Mouse (Mus musculus): Measurements from ENCODE around the gene Kcnn4.

Kcnn4 gene

DNA sequence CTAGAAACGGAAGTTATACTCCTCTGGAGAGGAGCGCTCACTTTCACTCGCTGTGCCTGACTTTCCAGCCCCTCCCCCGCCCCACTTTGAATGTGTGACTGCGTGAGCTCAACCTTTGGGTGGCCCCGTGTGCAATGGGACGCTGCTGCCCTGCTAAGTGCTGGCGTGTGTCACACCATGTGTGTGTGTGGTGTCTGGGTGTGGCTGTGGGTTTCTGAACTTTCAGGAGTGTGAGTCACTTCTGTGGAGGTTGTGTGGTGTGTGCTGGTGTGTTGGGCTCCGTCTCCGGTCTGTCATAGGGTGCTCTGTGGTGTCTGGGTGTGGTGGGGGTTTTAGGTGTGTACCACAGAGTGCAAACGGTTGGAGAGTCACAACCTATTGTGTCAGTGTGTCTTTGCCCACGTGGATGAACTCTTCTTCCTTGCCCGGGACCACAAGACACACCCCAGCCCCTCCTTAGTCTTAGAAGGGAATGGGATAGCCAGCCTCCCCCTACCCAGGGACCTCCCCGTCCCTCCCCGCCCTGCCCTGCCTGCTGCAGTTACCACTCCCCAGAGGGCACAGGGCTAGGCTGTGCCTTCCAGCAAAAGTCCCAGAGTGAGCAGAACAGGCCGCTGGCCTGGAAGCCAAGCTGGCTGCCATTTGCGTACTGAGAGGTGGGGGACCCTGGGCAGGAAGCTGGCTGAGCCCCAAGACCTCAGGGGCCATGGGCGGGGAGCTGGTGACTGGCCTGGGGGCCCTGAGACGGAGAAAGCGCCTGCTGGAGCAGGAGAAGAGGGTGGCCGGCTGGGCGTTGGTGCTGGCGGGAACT lies at the start of gene Kcnn4:
Kcnn4 (plus strand) TSS at position 533 of the 811 bp plus-strand sequence.
- ChIA-PET CTCF (interaction anchor here in 2 of 4 experiments (0.5 to 0.6 kb wide), 2 partner anchors 113 to 327 kb away, joined by 3 to 7 read pairs; no protein-coding TSS in a partner anchor), POLR2A (interaction anchor here in 1 of 4 experiments (0.8 kb wide), 1 partner anchor 31 kb away, joined by 3 read pairs; no protein-coding TSS in a partner anchor)

DNA sequence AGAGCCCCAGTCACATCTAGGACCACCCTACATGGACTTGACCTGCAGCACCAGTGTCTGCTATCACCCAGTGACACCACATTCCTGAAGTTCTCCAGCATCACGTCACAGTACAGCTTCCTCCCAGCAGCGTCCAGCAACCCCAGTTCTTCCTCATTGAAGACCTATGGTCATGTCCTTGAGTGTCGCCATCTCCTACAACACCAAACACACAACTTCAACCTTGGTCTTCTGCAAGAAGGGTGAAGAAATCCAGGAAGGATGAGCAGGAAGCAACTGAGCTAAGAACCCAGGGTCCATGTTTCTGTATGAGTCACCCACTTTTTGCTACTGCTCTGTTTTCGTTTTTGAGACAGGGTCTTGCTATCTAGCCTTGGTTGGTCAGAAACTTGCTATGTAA lies 47.5 kb upstream of the Kcnn4 start:
- POLR2A ChIA-PET = interaction anchor here in 1 of 4 experiments (1.0 kb wide), 1 partner anchor 12 kb away, joined by 4 read pairs; no protein-coding TSS in a partner anchor
- CTCF ChIA-PET = interaction anchor here in 1 of 4 experiments (0.6 kb wide), 1 partner anchor 44 kb away, joined by 3 read pairs; no protein-coding TSS in a partner anchor

DNA sequence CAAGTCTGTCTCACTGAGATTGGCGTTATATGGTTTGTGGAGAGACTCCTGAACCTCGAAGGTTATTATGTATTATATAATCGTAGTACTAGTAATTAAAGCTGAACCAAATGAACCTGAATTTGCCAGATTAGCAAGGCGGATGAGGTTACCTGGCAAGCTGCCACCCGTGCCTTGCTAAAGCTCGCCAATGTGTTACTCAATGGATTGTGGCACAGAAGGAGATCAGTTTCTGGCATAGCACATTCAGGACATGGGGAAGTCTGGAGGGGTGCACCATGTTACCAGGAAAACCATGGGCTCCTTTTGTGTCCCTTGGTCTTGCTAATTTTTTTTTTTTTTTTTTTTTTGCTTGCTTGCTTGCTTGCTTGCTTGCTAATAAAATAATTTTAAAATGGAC lies 44.9 kb upstream of the Kcnn4 start:
- CTCF ChIA-PET = interaction anchor here in 2 of 4 experiments (0.7 to 3.7 kb wide), 5 partner anchors 11 to 132 kb away, joined by 3 to 16 read pairs (median 4); no protein-coding TSS in a partner anchor

DNA sequence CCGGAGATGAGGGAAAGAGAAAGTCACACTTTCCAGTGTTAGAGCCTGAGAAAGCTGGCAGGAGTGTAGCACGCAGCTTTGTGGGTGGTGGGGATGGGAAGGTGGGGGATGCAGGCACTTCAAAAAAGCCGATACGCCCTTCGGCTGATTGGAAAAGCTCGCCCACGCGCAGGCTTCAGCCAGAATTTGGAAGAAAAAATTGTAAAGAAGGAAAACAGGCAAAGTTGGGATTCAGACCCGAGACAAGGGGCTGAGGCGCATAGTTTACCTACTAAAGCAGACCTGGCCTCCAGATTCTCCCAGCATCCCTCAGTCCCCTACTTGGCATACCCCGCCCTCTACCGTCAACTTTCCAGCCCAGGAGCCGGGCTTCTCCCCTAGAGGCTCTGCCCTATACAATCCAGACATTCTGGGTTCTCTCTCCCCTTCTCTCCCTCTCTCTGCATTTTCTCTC lies 44.4 kb upstream of the Kcnn4 start:
- ChIA-PET POLR2A (interaction anchor here in 2 of 4 experiments (1.0 to 1.3 kb wide), 3 partner anchors 9 to 47 kb away, joined by 3 read pairs; partner anchors contain the start of gene Zfp94 (in 1 of the 2)), CTCF (interaction anchor here in 2 of 4 experiments (0.7 to 3.7 kb wide), 5 partner anchors 10 to 132 kb away, joined by 3 to 16 read pairs (median 4); no protein-coding TSS in a partner anchor)

More for the DNA sequence above, 44.9 kb upstream of the Kcnn4 start:
- POLR2A ChIA-PET = interaction anchor here in 2 of 4 experiments (0.6 to 1.3 kb wide), 4 partner anchors 9 to 126 kb away, joined by 3 read pairs; partner anchors contain the start of gene Zfp94 (in 1 of the 2)

DNA sequence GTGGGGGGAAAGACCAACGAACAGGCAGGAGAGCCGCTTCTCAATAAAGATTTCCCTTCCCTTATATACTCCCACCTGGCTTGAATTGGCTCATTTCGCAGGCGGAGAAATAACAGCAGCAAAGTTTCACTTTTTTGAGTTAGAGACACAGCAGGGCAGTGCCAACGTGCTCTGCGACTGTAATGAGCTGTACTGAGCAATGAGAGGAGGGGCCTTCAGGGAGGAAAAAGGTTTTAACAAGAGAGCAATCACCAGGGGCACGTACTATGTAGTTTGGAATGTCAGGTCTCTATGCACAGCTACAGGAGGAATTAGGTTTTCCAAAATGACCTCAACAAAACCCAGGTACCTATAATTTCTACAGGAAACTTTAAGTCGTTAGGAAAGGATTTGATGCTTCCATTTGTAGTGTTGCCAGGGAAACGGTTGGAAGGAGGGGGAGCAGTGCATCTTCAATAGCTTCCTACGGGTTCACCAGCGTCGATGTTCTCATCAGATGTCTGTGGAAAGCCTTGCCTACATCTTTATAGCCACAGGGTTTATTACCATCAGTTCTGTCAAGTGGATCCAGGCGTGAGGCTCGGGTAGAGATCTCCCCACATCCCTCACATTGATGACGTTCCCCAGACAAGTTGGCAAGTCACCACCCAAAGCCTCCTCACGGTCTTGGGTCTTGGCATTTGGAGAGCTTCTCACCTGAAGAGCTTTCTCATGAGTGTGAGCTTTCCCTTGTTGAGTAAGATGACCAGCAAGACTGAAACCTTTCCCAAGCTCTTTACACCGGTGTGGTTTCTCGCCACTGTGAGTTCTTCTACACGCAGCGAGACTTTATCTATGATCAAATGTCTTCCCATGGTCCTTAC lies 43.6 kb upstream of the Kcnn4 start:
- CTCF ChIA-PET = interaction anchor here in 3 of 4 experiments (0.7 to 3.7 kb wide), 3 partner anchors 9 to 10 kb away, joined by 3 to 16 read pairs (median 6); no protein-coding TSS in a partner anchor
- POLR2A ChIA-PET = interaction anchor here in 2 of 4 experiments (0.7 to 1.2 kb wide), 2 partner anchors 9 to 63 kb away, joined by 3 to 6 read pairs; no protein-coding TSS in a partner anchor

DNA sequence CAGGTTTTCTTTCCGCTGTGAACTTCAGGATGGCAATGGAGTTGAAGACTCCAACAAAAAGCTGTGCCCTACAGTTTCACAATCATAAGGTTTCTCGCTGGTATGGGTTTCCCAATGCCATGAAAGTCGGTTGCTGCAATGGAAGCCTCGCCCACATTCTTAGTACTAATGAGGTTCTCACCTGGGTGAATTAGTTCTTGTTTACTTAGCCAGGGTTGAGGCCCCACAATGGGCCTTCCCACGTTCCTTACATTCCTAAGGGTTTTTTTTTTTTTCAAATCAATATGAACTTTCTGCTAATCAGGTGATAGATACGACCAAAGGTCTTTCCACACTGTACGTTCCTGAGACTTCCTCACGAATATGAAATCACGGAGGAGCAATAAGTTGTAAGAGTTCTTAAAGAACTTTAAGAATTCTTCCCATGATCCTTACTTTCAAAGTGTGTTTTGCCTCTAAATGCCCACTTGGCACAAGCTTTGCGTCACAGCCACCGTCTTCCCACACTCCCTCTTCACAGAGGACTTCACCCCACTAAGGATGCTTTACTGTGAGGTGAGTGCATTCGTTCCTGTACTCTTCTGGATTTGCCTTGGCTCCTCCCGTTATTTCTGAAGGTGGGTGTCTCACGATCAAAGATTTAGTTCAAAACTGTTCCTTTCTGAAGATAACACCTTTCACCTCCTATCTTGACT lies 42.6 kb upstream of the Kcnn4 start:
- ChIA-PET POLR2A (interaction anchor here in 2 of 4 experiments (0.7 to 1.2 kb wide), 2 partner anchors 8 to 62 kb away, joined by 3 to 6 read pairs; no protein-coding TSS in a partner anchor), CTCF (interaction anchor here in 2 of 4 experiments (1.6 to 3.7 kb wide), 2 partner anchors 8 to 9 kb away, joined by 6 to 16 read pairs; no protein-coding TSS in a partner anchor)

DNA sequence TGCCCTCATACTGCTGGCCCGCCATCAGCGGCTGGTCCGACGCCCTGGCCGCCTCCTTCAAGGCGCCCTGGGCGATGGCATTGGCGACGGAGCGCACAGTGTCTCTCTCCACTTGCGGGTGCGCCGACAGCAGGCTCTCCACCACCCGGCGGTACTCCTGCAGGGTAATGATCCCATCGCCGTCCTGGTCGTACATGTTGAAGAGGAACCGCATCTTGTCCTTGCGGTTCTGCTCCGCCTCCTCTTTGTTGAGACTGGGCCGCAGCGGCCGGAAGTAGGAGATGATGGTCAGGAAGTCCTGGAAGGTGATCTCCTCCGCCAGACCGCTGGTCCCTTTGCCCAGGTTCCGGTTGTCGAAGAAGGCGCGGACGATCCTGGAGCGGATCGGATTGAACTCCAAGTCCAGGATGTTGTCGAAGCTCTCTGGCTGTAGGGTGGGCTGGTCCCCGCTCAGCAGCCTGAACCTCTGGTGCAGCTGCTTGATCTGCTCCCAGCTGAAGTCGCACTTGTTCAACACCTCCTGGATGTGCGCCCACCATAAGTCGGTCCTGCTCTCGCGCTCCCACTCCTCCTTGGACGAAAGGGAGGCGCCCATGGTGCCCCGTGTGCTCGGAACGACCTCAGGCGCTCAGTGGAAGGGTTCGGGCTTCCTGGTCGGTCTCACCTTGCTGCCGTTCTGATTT lies 36.6 kb upstream of the Kcnn4 start, which contains the start of gene Tescl:
Tescl (minus strand) TSS at position 633 of the 683 bp plus-strand sequence.
- ChIA-PET POLR2A (interaction anchor here in 1 of 4 experiments (1.0 to 1.4 kb wide), 2 partner anchors 32 to 78 kb away, joined by 3 read pairs; partner anchors contain the start of gene Zfp108), CTCF (interaction anchor here in 1 of 4 experiments (1.0 kb wide), 1 partner anchor 12 kb away, joined by 3 read pairs; no protein-coding TSS in a partner anchor)

DNA sequence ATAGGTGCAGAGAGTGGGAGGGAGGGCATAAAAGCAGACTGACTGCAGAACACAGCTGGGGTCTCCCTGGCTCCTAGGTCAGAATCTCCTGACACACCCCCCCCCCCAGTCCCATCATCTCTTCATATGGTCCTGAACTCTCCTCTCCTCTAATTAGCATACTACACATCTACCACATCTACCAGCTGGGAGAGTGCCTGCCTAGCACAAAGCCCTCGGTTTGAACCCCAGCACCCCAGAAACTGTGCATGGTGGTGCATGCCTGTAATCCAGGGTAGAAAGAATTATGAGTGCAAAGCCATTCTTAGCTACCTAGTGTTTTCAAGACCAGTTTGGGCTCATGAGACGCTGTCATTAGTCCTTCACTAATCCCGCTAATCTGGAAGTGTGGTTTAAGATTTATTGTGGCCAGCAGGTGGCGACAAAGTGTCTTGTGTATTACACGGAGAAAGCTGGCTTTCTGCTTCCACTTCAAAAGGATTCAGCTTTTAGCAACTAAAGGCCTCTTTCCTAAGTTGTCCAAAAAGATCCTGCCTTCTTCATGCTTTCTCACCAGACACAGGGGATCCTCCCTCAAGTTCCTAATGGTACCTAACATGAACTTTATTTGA lies 34.3 kb upstream of the Kcnn4 start:
- ChIA-PET POLR2A (interaction anchor here in 2 of 4 experiments (1.0 to 2.1 kb wide), 3 partner anchors 9 to 19 kb away, joined by 3 to 6 read pairs (median 4); partner anchors contain the start of gene Zfp94 (in 1 of the 2)), CTCF (interaction anchor here (0.5 to 2.1 kb wide), 54 partner anchors 9 to 631 kb away, joined by 3 to 17 read pairs (median 4); partner anchors contain the start of genes Lypd5 (in 4 of the 4), Zfp94 (in 2 of the 4), Smg9 (in 1 of the 4) and Zfp61 (in 1 of the 4))

DNA sequence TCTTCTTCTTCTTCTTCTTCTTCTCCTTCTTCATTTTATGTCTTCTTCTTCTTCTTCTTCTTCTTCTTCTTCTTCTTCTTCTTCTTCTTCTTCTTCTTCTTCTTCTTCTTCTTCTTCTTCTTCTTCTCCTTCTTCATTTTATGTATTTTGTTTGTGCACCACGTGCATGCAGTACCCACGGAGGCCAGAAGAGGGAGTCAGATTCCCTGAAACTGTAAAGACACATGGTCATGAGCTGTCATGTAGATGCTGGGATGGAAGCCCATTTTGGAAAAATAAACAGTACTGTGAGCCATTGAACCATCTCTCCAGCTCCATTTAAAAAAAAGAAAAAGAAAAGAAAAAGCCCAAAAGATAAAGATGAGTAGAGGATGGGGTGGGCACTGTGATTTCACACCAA lies 31.8 kb upstream of the Kcnn4 start:
- CTCF ChIA-PET = interaction anchor here in 3 of 4 experiments (0.6 to 1.5 kb wide), 13 partner anchors 14 to 358 kb away, joined by 3 to 15 read pairs (median 4); partner anchors contain the start of genes Zfp108 (in 1 of the 3) and Zfp180 (in 1 of the 3)
- POLR2A ChIA-PET = interaction anchor here in 2 of 4 experiments (1.0 to 1.2 kb wide), 2 partner anchors 19 to 32 kb away, joined by 3 to 4 read pairs; no protein-coding TSS in a partner anchor

DNA sequence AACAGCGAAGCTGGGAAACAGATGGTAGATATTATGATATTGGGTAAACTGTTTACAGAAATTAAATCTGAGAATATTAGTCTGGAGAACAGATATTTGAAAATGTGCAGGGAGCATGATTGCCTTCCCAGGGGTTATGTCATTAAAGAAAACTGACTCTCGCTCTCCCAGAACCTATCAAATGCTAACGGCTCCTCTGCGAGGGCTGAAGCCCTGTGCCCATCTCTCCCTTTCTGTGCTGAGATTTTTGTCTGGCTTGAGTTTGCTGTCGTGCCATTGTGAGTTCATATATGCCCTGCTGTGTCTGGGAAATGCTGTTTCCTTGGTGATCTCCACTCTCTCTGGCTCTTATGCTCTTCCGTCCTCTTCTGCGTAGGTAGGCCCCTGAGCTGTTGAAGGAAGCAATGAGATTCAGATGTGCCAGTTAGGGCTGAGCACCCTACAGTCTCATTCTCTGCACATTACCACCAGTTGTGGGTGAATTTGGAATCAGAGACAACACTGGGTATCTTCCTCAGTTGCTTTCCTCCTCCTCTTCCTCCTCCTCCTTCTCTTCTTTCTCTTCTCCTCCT lies 26.3 kb upstream of the Kcnn4 start:
- POLR2A ChIA-PET = no interaction called here
- CTCF ChIA-PET = interaction anchor here in 1 of 4 experiments (0.6 kb wide), 1 partner anchor 316 kb away, joined by 5 read pairs; no protein-coding TSS in a partner anchor

DNA sequence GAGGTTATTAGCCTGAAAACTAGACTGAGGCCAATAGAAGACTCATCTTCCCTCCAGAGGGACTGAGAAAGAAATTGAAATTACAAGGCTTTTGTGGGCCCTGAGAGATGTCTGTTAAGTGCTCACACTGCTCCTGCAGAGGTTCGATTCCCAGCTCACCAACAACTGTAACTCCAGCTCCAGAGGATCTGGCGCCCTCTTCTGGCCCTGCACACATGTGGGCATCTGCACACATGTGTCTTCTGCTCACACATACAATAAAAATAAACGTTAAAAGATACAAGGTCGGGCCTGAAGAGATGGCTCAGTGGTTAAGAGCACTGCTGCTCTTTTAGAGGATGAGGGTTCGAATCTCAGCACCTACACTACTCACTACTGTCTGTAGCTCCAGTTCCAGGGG lies 23.6 kb upstream of the Kcnn4 start:
- ChIA-PET POLR2A (interaction anchor here in 1 of 4 experiments (0.5 kb wide), 1 partner anchor 138 kb away, joined by 3 read pairs; no protein-coding TSS in a partner anchor), CTCF (interaction anchor here (0.5 to 2.1 kb wide), 8 partner anchors 10 to 254 kb away, joined by 3 to 7 read pairs (median 3); no protein-coding TSS in a partner anchor)

DNA sequence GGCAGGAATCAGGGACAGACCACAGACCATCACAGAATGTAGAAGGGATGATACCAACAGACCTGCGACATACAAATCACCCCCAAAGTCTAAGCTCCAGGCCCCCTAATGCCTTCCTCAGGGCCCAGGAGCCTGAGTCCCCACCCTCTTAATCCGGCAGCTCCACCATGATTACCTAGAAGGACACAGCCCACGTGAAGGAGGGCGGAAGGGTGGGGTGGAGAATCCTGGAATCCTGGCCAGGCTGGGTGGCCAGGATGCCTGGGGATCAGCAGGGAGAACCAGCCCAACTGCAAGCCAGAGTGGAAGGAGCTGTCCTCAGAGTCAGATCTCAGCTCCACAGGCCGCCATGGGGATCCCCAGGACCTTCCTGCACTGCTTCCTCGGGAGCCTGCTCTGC lies 21.2 kb upstream of the Kcnn4 start, which contains the start of gene Lypd5:
Lypd5 (plus strand) TSS at position 301 of the 400 bp plus-strand sequence.
- POLR2A ChIA-PET = interaction anchor here in 1 of 4 experiments (0.5 to 0.7 kb wide), 2 partner anchors 9 to 174 kb away, joined by 3 read pairs; partner anchors contain the start of gene Zfp114
- CTCF ChIA-PET = interaction anchor here (0.6 to 1.8 kb wide), 8 partner anchors 13 to 252 kb away, joined by 3 to 10 read pairs (median 4); no protein-coding TSS in a partner anchor

DNA sequence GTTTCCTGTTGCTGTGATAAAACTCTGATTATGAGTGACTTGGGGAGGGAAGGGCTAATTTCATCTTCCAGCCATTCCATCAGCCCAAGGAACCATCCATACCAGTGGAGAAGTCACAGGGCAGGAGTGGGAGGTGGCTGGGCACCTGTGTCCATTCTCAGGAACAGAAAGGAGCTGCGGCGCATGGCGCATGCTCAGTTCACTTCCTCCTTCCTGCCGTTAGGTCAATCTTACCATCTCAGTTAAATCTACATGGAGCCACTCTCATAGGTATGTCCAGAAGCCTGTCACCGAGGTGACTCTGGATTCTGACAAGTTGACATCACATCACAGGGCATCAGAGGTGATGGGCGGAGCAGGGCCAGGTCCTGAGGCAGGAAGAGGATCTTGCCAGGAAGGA lies 14.4 kb upstream of the Kcnn4 start:
- ChIA-PET CTCF (interaction anchor here in 2 of 4 experiments (0.6 to 1.5 kb wide), 3 partner anchors 10 to 41 kb away, joined by 3 to 5 read pairs (median 4); no protein-coding TSS in a partner anchor), POLR2A (no interaction called here)

DNA sequence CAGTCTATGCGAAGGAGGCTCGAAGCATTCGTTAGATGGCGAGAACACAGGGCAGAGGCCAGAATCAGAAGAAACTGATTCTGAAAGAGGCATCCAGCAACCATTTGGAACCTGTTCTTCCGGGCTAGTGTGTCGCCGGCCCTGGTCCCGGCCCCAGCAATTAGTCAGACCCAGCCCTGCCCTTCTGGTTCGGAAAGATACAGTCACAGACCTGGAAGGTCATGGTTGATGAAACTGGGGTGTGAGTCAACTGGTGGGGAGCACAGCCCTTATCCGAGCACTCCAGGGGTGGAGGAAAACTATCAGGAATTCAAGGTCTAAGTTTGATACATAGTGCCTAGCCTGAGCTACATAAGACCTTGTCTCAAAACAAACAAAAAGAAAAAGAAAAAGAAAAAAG lies 14.0 kb upstream of the Kcnn4 start:
- ChIA-PET CTCF (no interaction called here), POLR2A (no interaction called here)

DNA sequence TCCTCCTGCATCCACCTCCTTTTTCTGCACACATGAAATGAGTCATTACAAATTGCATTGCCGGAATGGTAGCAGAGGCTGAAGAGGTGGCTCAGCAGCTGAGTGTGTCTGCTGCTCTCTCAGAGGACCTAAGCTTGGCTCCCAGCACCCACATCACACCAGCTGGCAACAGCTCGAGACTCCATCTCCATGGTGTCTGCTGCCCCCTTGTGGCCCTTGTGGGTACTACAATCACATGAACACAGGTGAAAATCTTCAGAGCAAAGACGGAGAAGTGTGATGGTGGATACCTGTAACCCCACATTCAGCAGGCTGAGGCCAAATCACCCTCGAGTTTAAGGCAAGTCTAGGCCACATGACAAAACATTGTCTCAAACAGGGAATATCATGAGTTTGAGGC lies 12.2 kb upstream of the Kcnn4 start:
- CTCF ChIA-PET = interaction anchor here (0.5 to 1.5 kb wide), 16 partner anchors 8 to 1453 kb away, joined by 3 to 7 read pairs (median 4); partner anchors contain the start of gene Zfp235 (in 1 of the 4)
- POLR2A ChIA-PET = interaction anchor here in 2 of 4 experiments (0.9 kb wide), 2 partner anchors 9 to 20 kb away, joined by 3 to 4 read pairs; partner anchors contain the start of gene Lypd5 (in 1 of the 2)
